Mouse (Mus musculus) yolk sac, embryonic 10.5 days (tissue): ENCODE measurements around the gene Gm20388.

Source experiments
- DNase-seq: peaks from one replicate; pipeline ENCODE4 v3.0.0-alpha.2; 2017; ENCODE audit warnings: low spot score

The Gm20388 gene

GRCm38 (mm10) chr8:122575735-122576647 is 2665.3 kb downstream of the Gm20388 start:
- DNase-seq, result peak; percentile 40

GRCm38 (mm10) chr8:122576648-122577022 is 2666.0 kb downstream of the Gm20388 start, which contains the start of gene Aprt:
Gene Aprt, minus strand, starts transcription at chr8:122576909.
- peak; percentile 99 for DNase-seq

- no peak for DNase-seq
Measured at GRCm38 (mm10) chr8:122577116-122577515, 2666.5 kb downstream of the Gm20388 start.

- peak; percentile 56 for DNase-seq
Measured at GRCm38 (mm10) chr8:122579196-122579595, 2668.6 kb downstream of the Gm20388 start.

- no peak for DNase-seq
Measured at GRCm38 (mm10) chr8:122580926-122581325, 2670.3 kb downstream of the Gm20388 start.

- no peak for DNase-seq
Measured at GRCm38 (mm10) chr8:122584981-122585380, 2674.3 kb downstream of the Gm20388 start.

GRCm38 (mm10) chr8:122585411-122585891 is 2674.8 kb downstream of the Gm20388 start:
- peak; percentile 84 for DNase-seq

GRCm38 (mm10) chr8:122586171-122586570 is 2675.5 kb downstream of the Gm20388 start:
- no peak for DNase-seq

GRCm38 (mm10) chr8:122586749-122587148 is 2676.1 kb downstream of the Gm20388 start:
- no peak for DNase-seq

- no peak for DNase-seq
Measured at GRCm38 (mm10) chr8:122593240-122593639, 2682.6 kb downstream of the Gm20388 start.

GRCm38 (mm10) chr8:122593783-122594507 is 2683.3 kb downstream of the Gm20388 start:
- DNase-seq, result no peak

- DNase-seq, result no peak
Measured at GRCm38 (mm10) chr8:122596031-122596430, 2685.4 kb downstream of the Gm20388 start.

GRCm38 (mm10) chr8:122600666-122601065 is 2690.0 kb downstream of the Gm20388 start:
- DNase-seq, result no peak

GRCm38 (mm10) chr8:122604640-122605039 is 2694.0 kb downstream of the Gm20388 start:
- DNase-seq, result no peak

GRCm38 (mm10) chr8:122605367-122605766 is 2694.7 kb downstream of the Gm20388 start:
- DNase-seq, result no peak

GRCm38 (mm10) chr8:122606810-122607209 is 2696.2 kb downstream of the Gm20388 start:
- DNase-seq, result no peak

- DNase-seq, result no peak
Measured at GRCm38 (mm10) chr8:122610209-122610608, 2699.6 kb downstream of the Gm20388 start.

GRCm38 (mm10) chr8:122610612-122611277 is 2700.1 kb downstream of the Gm20388 start:
- no peak for DNase-seq

- peak; percentile 98 for DNase-seq
Measured at GRCm38 (mm10) chr8:122611295-122612133, 2700.9 kb downstream of the Gm20388 start, which contains the start of the genes Galns and Trappc2l. Gene Galns, minus strand, starts transcription at chr8:122611463. Gene Trappc2l, plus strand, starts transcription at chr8:122611640.

- no peak for DNase-seq
Measured at GRCm38 (mm10) chr8:122616181-122616905, 2705.7 kb downstream of the Gm20388 start.
